Mouse (Mus musculus) adipose tissue, adult 10 weeks (tissue): ENCODE measurements around the gene Myt1. TPM values are rescaled to one million over a fixed set of nuclear protein-coding genes. Genes with fewer than 3 reads are reported as not detected.

Experiments used
- polyA plus RNA-seq: library from polyadenylated mRNA; stranded (reverse); fragments of 350-450 nt; fragmentation: Illumina TruSeq; extraction: RNeasy Lipid Tissue Mini Kit (QIAGEN cat#74804); gene quantifications from one replicate; pipeline ENCODE4 v1.2.3, GENCODE M21; 2014; ENCODE audit warnings: low read depth, low replicate concordance

Gene Myt1
- not detected for polyA plus RNA-seq

DNA sequence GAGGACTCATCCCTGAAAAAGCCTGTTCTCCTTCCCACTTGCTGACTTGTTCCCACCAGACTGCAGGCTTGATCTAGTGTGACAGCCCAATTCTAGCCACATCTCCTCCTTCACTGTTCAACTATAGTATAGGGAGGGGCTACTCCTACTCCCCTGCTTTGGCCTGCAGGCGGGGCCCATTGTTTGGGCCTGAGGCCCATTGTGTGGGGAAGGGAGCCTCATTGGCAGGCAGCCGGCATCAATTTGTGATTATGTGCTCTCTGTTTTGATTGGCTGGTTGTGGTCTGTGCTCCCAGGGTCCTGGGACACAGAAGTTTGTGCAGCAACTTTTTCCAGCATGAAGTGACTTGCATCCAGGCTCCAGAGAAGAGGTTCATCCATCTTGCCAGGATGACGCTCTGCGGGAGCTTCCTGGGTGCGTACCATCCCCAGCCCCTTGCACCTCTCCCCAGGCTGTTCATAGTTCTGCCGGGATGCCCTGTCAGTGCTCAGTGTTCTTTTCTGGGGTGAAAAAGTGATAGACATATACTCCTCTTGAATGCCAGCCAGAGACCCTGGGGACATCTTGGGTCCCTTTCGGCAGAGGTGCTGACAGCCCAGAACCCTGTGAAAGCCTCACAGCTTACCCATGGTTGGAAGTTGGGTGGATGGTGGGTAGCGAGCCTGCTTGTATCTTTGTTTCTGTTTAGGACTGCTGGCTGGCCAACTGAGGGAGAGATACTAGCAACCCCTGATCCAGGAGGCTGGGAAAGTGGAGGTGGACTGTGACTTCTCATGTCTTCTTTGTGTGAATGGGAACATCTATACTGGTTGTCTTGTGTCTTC, at the start of gene Myt1:
TSS of gene Myt1 (plus strand) at position 327 of the 825 bp plus-strand sequence.

DNA sequence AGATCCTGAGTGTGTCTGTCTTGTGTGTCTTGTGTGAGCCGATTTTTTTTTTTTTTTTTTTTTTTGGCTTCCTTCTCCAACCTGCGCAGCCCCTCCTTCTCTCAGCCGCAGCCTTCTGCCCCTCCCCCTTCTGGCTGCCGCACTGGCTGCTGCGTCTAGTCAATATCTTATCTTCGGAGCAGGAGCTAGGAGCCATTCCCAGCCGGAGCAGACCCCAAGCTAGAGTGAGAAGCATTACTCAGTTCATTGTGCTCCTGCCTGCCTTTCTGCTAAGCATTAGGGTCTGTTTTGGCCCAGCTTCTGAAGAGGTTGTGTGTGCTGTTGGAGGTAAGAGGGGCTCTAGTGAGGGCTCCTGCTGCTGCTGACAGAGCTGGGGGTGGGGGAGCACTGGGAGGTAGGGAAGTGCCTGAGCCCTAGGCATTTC, 48.2 kb upstream of the Myt1 start, which contains the start of gene Oprl1:
TSS of gene Oprl1 (plus strand) at position 114 of the 424 bp plus-strand sequence.

DNA sequence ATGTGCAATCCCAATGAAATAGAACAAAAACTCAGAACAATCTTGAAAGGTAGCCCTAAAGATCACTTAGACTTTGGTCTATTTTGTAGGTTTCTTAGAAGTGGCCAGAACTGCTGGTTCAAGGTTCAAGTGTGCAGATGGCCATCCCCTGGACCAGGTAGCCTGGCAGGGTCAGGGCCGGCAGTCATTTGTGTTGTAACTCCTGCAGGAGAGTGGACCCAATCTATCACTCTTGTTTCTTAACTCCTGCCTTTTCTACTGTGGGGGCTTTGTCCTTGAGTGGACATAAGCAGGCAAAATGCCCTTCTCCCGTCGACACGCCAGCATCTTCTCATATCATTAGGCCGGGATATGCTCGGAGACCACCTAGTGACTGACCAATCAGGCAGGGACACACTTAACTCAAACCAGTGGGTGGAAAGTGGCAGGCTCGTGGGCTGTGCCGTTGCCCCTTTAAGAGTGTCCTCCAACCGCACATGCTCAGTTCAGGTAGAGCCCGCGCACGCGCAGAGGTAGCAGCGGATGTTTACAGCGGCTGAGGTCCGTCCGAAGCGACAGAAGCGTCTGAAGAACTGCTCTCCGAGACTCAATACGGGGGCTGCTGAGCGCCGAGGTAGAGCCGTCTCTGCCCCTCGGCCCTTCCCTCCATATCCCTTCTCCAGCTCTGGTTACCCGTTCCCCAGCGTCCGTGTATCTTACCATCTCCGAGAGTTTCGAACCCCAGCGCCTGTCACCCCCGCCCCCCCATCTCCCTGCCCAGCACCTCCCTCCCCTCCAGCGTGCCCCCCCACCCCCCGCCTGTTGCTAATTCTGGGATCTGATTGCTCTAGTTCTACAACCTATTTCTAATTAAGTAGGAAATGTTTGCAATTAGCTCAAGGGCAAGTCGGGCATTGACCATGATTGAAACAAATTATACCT, 74.5 kb downstream of the Myt1 start, which contains the start of gene Pcmtd2:
TSS of gene Pcmtd2 (plus strand) at position 483 of the 921 bp plus-strand sequence.

DNA sequence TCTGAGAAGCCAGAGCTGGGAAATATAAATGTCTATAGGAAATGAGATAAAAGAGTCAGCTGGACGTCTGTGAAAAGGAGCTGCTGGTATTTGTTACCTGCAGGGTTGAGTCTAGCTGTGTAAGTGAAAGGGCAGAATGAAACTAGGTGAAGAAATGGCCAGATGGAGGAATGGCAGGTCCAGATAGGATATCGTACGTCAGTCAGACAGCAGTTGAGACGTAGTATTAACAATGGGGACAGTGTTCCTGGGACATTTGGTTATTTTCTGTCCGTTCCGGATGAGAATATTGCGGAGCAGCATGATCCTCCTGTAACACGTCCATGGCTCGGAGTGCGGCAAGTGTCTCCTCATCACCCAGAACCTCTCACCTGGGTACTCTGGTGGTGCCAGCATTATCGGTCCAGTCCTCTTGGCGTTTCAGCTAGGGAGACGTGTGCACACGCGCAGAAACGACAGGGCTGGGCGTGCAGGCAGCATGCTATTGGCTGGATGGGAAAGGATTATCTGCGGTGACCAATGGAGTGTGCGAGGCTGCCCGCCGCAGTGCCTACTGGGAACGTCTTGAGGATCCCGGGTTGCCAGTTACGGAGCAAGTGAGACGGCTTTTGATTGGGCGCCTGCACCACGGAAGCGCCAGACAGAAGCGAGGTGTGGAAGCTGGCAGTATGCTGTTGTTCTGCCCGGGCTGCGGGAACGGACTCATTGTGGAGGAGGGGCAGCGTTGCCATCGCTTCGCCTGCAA, 100.8 kb downstream of the Myt1 start, which contains the start of gene Polr3k:
TSS of gene Polr3k (plus strand) at position 547 of the 745 bp plus-strand sequence.

Other genes with a start within 250 kb of the Myt1 start
- 60.9 TPM for gene Dnajc5, start 242.8 kb upstream of the Myt1 start, polyA plus RNA-seq
- 70.3 TPM for gene Uckl1, start 178.4 kb upstream of the Myt1 start, polyA plus RNA-seq
- 51.2 TPM for gene Prpf6, start 171.5 kb upstream of the Myt1 start, polyA plus RNA-seq
- gene Zfp512b, start 170.5 kb upstream of the Myt1 start, polyA plus RNA-seq, result 46.6 TPM
- gene Samd10, start 164.1 kb upstream of the Myt1 start, polyA plus RNA-seq, result 36.7 TPM
- gene Gm29797, start 106.3 kb upstream of the Myt1 start, polyA plus RNA-seq, result not detected
- gene Sox18, start 91.7 kb upstream of the Myt1 start, polyA plus RNA-seq, result 17.8 TPM
- 20.2 TPM for gene Tcea2, start 83.0 kb upstream of the Myt1 start, polyA plus RNA-seq
- gene Rgs19, start 69.4 kb upstream of the Myt1 start, polyA plus RNA-seq, result 22.9 TPM
- 6.0 TPM for gene Lkaaear1, start 64.9 kb upstream of the Myt1 start, polyA plus RNA-seq
- 0.30 TPM for gene Oprl1, start 48.3 kb upstream of the Myt1 start, polyA plus RNA-seq
- gene Pcmtd2, start 74.5 kb downstream of the Myt1 start, polyA plus RNA-seq, result 30.4 TPM
- gene Polr3k, start 101.0 kb downstream of the Myt1 start, polyA plus RNA-seq, result 20.3 TPM
- gene Gm14496, start 227.8 kb downstream of the Myt1 start, polyA plus RNA-seq, result not detected